Mouse (Mus musculus) gastrocnemius, postnatal 25 days (tissue): Measurements from ENCODE around the gene Prg2. TPM values are rescaled to one million over a fixed set of nuclear protein-coding genes. Genes with fewer than 3 reads are reported as not detected.

Source experiments
- DNase-seq: peaks from one replicate; pipeline ENCODE4 v3.0.0; 2022
- total RNA-seq, 2 experiments: library from RNA; stranded (reverse); gene quantifications; 1 replicate in 1 of 2; 2 replicates in 1 of 2; pipeline ENCODE4 v1.2.3; 2021

The Prg2 gene
- total RNA-seq, 2 experiments from 2014 or later = not detected

- no peak for DNase-seq
Measured at GRCm38 (mm10) chr2:84961901-84962300, 18.4 kb upstream of the Prg2 start.

GRCm38 (mm10) chr2:84962906-84963507 lies 17.3 kb upstream of the Prg2 start:
- DNase-seq = no peak

- no peak for DNase-seq
Measured at GRCm38 (mm10) chr2:84964111-84964801, 16.0 kb upstream of the Prg2 start.

GRCm38 (mm10) chr2:84967318-84967991 lies 12.8 kb upstream of the Prg2 start:
- no peak for DNase-seq

GRCm38 (mm10) chr2:84975580-84975979 lies 4.7 kb upstream of the Prg2 start:
- DNase-seq = no peak

- DNase-seq = no peak
Measured at GRCm38 (mm10) chr2:84987930-84988329, 7.7 kb downstream of the Prg2 start, which contains the start of gene Prg3. Gene Prg3 (plus strand): TSS chr2:84988215.

GRCm38 (mm10) chr2:84996376-84996775 lies 16.1 kb downstream of the Prg2 start:
- DNase-seq = no peak

GRCm38 (mm10) chr2:84999486-85000181 lies 19.4 kb downstream of the Prg2 start:
- no peak for DNase-seq

- no peak for DNase-seq
Measured at GRCm38 (mm10) chr2:85001497-85001896, 21.2 kb downstream of the Prg2 start.

- DNase-seq = no peak
Measured at GRCm38 (mm10) chr2:85002575-85002974, 22.3 kb downstream of the Prg2 start.

- no peak for DNase-seq
Measured at GRCm38 (mm10) chr2:85004341-85004740, 24.1 kb downstream of the Prg2 start.

GRCm38 (mm10) chr2:85006600-85006999 lies 26.3 kb downstream of the Prg2 start:
- no peak for DNase-seq

- DNase-seq = no peak
Measured at GRCm38 (mm10) chr2:85007729-85008128, 27.5 kb downstream of the Prg2 start.

- DNase-seq = no peak
Measured at GRCm38 (mm10) chr2:85009212-85009611, 29.0 kb downstream of the Prg2 start.

GRCm38 (mm10) chr2:85011906-85012604 lies 31.8 kb downstream of the Prg2 start:
- DNase-seq = peak; percentile 13

- DNase-seq = no peak
Measured at GRCm38 (mm10) chr2:85012679-85013078, 32.4 kb downstream of the Prg2 start.

GRCm38 (mm10) chr2:85013826-85014587 lies 33.7 kb downstream of the Prg2 start:
- no peak for DNase-seq

- no peak for DNase-seq
Measured at GRCm38 (mm10) chr2:85014588-85014982, 34.3 kb downstream of the Prg2 start.

- no peak for DNase-seq
Measured at GRCm38 (mm10) chr2:85022043-85022442, 41.8 kb downstream of the Prg2 start.

GRCm38 (mm10) chr2:85026178-85026577 lies 45.9 kb downstream of the Prg2 start:
- DNase-seq = no peak

GRCm38 (mm10) chr2:85027281-85027680 lies 47.0 kb downstream of the Prg2 start:
- no peak for DNase-seq
